Mouse (Mus musculus) testis, adult 2 months (tissue): ENCODE measurements around the gene Ddx3x.

Experiments used
- CTCF ChIP-seq: fragments of 200-500 bp; IDR thresholded peaks from 2 replicates; pipeline ENCODE4 v1.5.1; 2012; ENCODE audit warnings: low read depth, mild to moderate bottlenecking, inconsistent platforms, low read length, moderate library complexity; ENCODE audit not compliant: control insufficient read depth, insufficient read depth, insufficient replicate concordance
- POLR2A ChIP-seq: fragments of 200-500 bp; IDR thresholded peaks from 2 replicates; pipeline ENCODE4 v1.6.1; 2012; ENCODE audit warnings: low read depth, mild to moderate bottlenecking, inconsistent platforms, low read length, moderate library complexity; ENCODE audit not compliant: control insufficient read depth

DNA sequence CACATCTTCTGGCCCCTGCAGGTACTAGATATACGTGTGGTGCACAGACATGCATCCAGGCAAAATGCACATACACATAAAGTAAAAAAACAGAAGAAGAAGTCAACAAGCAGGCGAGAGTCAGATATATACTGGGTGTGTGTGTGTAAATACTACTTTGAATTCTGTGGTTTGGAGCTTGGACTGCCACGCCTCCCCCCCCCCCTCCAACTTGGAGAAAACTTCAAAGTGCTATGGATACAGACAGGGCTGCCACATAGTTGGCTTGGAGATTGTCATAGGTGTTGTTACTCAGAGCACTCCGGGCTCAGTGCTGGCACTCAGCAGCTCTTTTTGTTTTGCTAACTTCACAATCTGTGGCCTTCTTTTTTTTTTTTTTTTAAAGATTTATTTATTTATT, 29.1 kb upstream of the Ddx3x start:
- TF ChIP-seq CTCF (no peak), POLR2A (no peak)
